Mouse (Mus musculus) sigmoid colon, adult 10 weeks (tissue): Measurements from ENCODE around the gene Cherp. TPM values are rescaled to one million over a fixed set of nuclear protein-coding genes. Genes with fewer than 3 reads are reported as not detected.

Experiments used
- polyA plus RNA-seq: library from polyadenylated mRNA; stranded (reverse); fragments of 350-450 nt; fragmentation: Illumina TruSeq; extraction: RNeasy Lipid Tissue Mini Kit (QIAGEN cat#74804); gene quantifications from one replicate; pipeline ENCODE4 v1.2.3, GENCODE M21; 2014; ENCODE audit warnings: low read depth, low replicate concordance

Cherp gene
- polyA plus RNA-seq, result 5.7 TPM

GRCm38 (mm10) chr8:72474826-72475546, at the start of gene Cherp:
Cherp (minus strand) TSS chr8:72475226.

GRCm38 (mm10) chr8:72491680-72492621, 16.9 kb upstream of the Cherp start, which contains the start of gene Slc35e1:
Slc35e1 (minus strand) TSS chr8:72492614.

DNA sequence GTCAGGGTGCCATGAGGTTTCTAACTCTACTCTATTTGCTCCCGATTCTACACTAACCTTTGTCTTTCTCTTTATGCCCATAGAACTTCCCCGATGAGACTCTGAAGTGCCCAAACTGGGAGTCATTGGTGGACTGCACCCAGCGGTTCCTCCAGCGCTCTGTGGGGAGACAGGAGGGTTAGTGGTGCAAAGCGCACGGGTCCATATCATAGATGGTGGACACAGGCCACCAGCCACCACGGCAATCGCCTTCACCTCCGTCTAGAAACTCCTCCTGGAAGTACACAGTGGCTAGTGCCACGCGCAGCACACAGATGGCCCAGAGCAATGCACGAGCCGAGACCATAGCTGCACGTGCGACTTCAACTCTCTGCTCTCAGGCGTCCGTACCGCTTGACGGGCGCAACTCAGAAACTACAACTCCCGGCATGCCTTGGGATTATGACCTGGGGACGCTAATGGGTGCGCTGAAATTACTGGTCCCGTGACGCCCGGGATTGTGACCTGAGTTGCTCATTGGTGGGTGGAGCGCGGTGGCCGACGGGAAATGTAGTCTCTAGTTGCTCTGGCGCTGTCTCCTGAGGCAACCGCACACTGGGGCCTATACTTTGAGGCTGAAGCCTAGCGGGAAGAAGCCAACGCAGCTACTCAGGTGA, 31.6 kb downstream of the Cherp start, which contains the start of the genes Calr3 and 1700030K09Rik:
Gene Calr3, minus strand, starts transcription at position 533 of the 656 bp plus-strand sequence.
Gene 1700030K09Rik, plus strand, starts transcription at position 543 of the 656 bp plus-strand sequence.

DNA sequence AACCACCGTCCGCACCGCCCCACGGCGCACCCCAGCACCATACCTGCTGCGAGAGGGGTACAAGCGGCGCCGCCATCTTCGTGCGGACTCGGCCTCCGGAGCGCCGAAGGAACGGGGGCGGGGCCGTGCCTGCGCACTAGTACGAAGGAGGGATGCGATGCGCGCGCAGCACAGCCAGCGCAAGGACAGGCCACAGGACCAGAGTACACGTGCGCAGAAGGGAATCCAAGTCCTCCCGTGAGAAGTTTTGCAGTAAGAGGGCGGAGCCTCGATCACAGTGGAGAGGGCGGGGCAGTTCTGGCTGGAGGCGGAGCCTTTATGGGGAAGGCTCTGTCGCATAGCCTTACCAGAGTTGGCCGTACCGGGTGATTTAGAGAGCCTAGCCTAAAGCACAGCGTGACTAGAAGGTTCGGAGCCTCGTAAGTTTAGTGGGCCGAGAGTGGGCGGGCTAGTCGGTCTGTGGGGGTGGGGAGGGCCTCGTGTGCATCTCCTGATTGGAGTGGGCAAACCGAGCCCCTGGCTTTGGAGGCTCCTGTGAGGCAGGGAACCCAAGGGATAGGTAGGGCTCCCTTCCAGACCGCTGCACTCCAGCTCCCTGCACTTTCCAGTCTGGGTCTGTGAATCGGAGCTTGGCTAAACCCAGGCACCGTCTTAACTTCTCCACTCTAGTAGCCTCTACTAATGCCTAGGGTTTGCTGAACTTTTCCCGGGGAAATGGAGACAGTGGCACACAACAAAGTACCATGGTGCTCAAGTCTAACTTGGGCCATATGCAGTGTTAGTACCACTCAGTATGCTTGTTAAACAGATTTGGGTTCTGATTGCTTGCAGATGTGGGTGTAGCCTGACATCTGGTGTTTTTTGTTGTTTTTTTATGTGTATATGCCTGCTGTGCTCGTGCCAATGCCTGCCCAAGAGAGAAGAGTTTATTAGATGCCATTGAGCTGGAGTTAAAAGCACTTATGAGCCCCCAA, 53.4 kb downstream of the Cherp start, which contains the start of gene Eps15l1:
Gene Eps15l1, minus strand, starts transcription at position 99 of the 974 bp plus-strand sequence.

Other genes with a start within 250 kb of the Cherp start
- gene Ap1m1, start 235.2 kb downstream of the Cherp start, polyA plus RNA-seq, result 3.1 TPM
- gene Gm10282, start 170.0 kb downstream of the Cherp start, polyA plus RNA-seq, result 1.3 TPM
- 10.1 TPM for gene Klf2, start 156.2 kb downstream of the Cherp start, polyA plus RNA-seq
- gene Eps15l1, start 53.8 kb downstream of the Cherp start, polyA plus RNA-seq, result 57.4 TPM
- gene Calr3, start 31.4 kb downstream of the Cherp start, polyA plus RNA-seq, result not detected
- 0.73 TPM for gene 1700030K09Rik, start 31.3 kb downstream of the Cherp start, polyA plus RNA-seq
- 51.3 TPM for gene Slc35e1, start 17.4 kb upstream of the Cherp start, polyA plus RNA-seq
- 1.6 TPM for gene Med26, start 73.0 kb upstream of the Cherp start, polyA plus RNA-seq
- gene Smim7, start 95.9 kb upstream of the Cherp start, polyA plus RNA-seq, result 50.4 TPM
- gene Tmem38a, start 96.8 kb upstream of the Cherp start, polyA plus RNA-seq, result 0.91 TPM
- gene Nwd1, start 171.5 kb upstream of the Cherp start, polyA plus RNA-seq, result 0.09 TPM
- 11.3 TPM for gene Sin3b, start 248.1 kb upstream of the Cherp start, polyA plus RNA-seq